Mouse (Mus musculus) ES-Bruce4 (cell line): ENCODE data around the gene Scai. TPM values are rescaled to one million over a fixed set of nuclear protein-coding genes. Genes with fewer than 3 reads are reported as not detected.
"Not testable (repeated sequence)": the region's sequence is repeated elsewhere in the genome, so short reads cannot be mapped to it uniquely, and the experiment has no call there.

ENCODE experiments used
- H3K27ac ChIP-seq: 2 replicates; pipeline ENCODE4 v1.5.1; 2012; ENCODE audit warnings: low read length, inconsistent platforms; ENCODE audit not compliant: insufficient read depth
- H3K27me3 ChIP-seq: 2 replicates; pipeline ENCODE4 v1.6.1; 2012; ENCODE audit warnings: mild to moderate bottlenecking, low read length, inconsistent platforms; ENCODE audit not compliant: control insufficient read depth, poor library complexity, insufficient read depth, severe bottlenecking
- H3K36me3 ChIP-seq: 2 replicates; pipeline ENCODE4 v1.6.1; 2012; ENCODE audit warnings: inconsistent platforms, mild to moderate bottlenecking, low read length, moderate library complexity; ENCODE audit not compliant: control insufficient read depth, poor library complexity, insufficient read depth, severe bottlenecking
- H3K4me1 ChIP-seq: one replicate; pipeline ENCODE4 v1.8.1; 2011; ENCODE audit warnings: low read length; ENCODE audit not compliant: control insufficient read depth, insufficient read depth
- H3K4me3 ChIP-seq: 2 replicates; pipeline ENCODE4 v1.5.1; 2011; ENCODE audit warnings: low read depth, mild to moderate bottlenecking, low read length
- H3K9ac ChIP-seq: 2 replicates; pipeline ENCODE4 v1.6.1; 2012; ENCODE audit warnings: low read depth, mild to moderate bottlenecking, inconsistent platforms; ENCODE audit not compliant: poor library complexity, severe bottlenecking
- H3K9me3 ChIP-seq: replicated peaks from 2 replicates; pipeline ENCODE4 v1.6.1; 2012; ENCODE audit warnings: mild to moderate bottlenecking, low read length, inconsistent platforms; ENCODE audit not compliant: control insufficient read depth, poor library complexity, insufficient read depth, severe bottlenecking
- CTCF ChIP-seq: IDR thresholded peaks from one replicate; pipeline ENCODE4 v1.8.1; 2011; ENCODE audit warnings: low read depth, low read length
- EP300 ChIP-seq: IDR thresholded peaks from 2 replicates; pipeline ENCODE4 v1.6.1; 2011; ENCODE audit warnings: low read depth, low read length; ENCODE audit not compliant: insufficient read depth
- POLR2A ChIP-seq: IDR thresholded peaks from one replicate; pipeline ENCODE4 v1.8.1; 2011; ENCODE audit warnings: low read length; ENCODE audit not compliant: insufficient read depth
- polyA plus RNA-seq: library from polyadenylated mRNA; stranded (reverse); fragments of >200 nt; gene quantifications from 2 replicates; pipeline ENCODE4 v1.2.4, GENCODE M21; 2011; ENCODE audit warnings: low read depth; ENCODE audit not compliant: missing spikeins, insufficient read depth, insufficient read length

The Scai gene
- polyA plus RNA-seq, 1 experiment = 18.8 TPM

- Histone ChIP-seq H3K4me3 (no peak overlapping the region), H3K27me3 (no peaks in the 10 kb centered on the region), H3K36me3 (no peaks in the 10 kb centered on the region), H3K9ac (no peak overlapping the region), H3K27ac (no peak overlapping the region), H3K9me3 (no peaks in the 10 kb centered on the region), H3K4me1 (no peaks in the 10 kb centered on the region)
- no peak for TF ChIP-seq CTCF
- TF ChIP-seq POLR2A = no peak
- TF ChIP-seq EP300 = no peak
These were observed 69.4 kb downstream of the Scai start for GRCm38 (mm10) chr2:39121137-39121536.

- Histone ChIP-seq H3K27me3 (no peaks in the 10 kb centered on the region), H3K4me3 (no peak overlapping the region), H3K9ac (no peak overlapping the region), H3K4me1 (no peaks in the 10 kb centered on the region), H3K36me3 (no peaks in the 10 kb centered on the region), H3K9me3 (no peaks in the 10 kb centered on the region), H3K27ac (no peak overlapping the region)
- TF ChIP-seq EP300 (no peak), CTCF (no peak), POLR2A (no peak)
These were observed 74.0 kb downstream of the Scai start for GRCm38 (mm10) chr2:39116583-39116982.

GRCm38 (mm10) chr2:39114093-39114492 lies 76.4 kb downstream of the Scai start:
- no peak overlapping the region for H3K9ac ChIP-seq
- H3K4me1 ChIP-seq = no peaks in the 10 kb centered on the region
- H3K36me3 ChIP-seq = no peaks in the 10 kb centered on the region
- no peaks in the 10 kb centered on the region for H3K9me3 ChIP-seq
- no peak for TF ChIP-seq EP300
- TF ChIP-seq POLR2A = no peak
- no peak for TF ChIP-seq CTCF
- H3K27me3 ChIP-seq = no peaks in the 10 kb centered on the region
- no peak overlapping the region for H3K4me3 ChIP-seq
- no peak overlapping the region for H3K27ac ChIP-seq

- Histone ChIP-seq H3K9ac (no peak overlapping the region), H3K36me3 (no peaks in the 10 kb centered on the region), H3K4me3 (no peak overlapping the region), H3K9me3 (no peaks in the 10 kb centered on the region), H3K27ac (no peak overlapping the region), H3K4me1 (no peaks in the 10 kb centered on the region), H3K27me3 (no peaks in the 10 kb centered on the region)
- TF ChIP-seq POLR2A (no peak), EP300 (no peak), CTCF (no peak)
These were observed 80.0 kb downstream of the Scai start for GRCm38 (mm10) chr2:39110514-39110913.

GRCm38 (mm10) chr2:39109712-39110111 lies 80.8 kb downstream of the Scai start:
- not testable (repeated sequence) for H3K9ac ChIP-seq, H3K4me3 ChIP-seq, H3K27me3 ChIP-seq, H3K36me3 ChIP-seq, H3K27ac ChIP-seq, H3K4me1 ChIP-seq, H3K9me3 ChIP-seq

- not testable (repeated sequence) for H3K9me3 ChIP-seq, H3K27me3 ChIP-seq, H3K4me3 ChIP-seq, H3K4me1 ChIP-seq, H3K36me3 ChIP-seq, H3K9ac ChIP-seq, H3K27ac ChIP-seq
These were observed 90.6 kb downstream of the Scai start for GRCm38 (mm10) chr2:39099951-39100350.

- no peaks in the 10 kb centered on the region for H3K4me1 ChIP-seq
- no peak for TF ChIP-seq POLR2A
- no peak for TF ChIP-seq EP300
- no peak for TF ChIP-seq CTCF
- no peak overlapping the region for H3K27ac ChIP-seq
- H3K36me3 ChIP-seq = no peaks in the 10 kb centered on the region
- no peaks in the 10 kb centered on the region for H3K27me3 ChIP-seq
- H3K9ac ChIP-seq = no peak overlapping the region
- no peak overlapping the region for H3K4me3 ChIP-seq
- H3K9me3 ChIP-seq = no peaks in the 10 kb centered on the region
These were observed 92.5 kb downstream of the Scai start for GRCm38 (mm10) chr2:39097993-39098392.
